Mouse (Mus musculus) frontal cortex, postnatal 36 days (tissue): Measurements from ENCODE around the gene Lrrn2.

Source experiments
- DNase-seq, 2 experiments: peaks; one replicate each; pipeline ENCODE4 v3.0.0; 2022; ENCODE audit warnings: low spot score in 2 of 2

Gene Lrrn2

DNA sequence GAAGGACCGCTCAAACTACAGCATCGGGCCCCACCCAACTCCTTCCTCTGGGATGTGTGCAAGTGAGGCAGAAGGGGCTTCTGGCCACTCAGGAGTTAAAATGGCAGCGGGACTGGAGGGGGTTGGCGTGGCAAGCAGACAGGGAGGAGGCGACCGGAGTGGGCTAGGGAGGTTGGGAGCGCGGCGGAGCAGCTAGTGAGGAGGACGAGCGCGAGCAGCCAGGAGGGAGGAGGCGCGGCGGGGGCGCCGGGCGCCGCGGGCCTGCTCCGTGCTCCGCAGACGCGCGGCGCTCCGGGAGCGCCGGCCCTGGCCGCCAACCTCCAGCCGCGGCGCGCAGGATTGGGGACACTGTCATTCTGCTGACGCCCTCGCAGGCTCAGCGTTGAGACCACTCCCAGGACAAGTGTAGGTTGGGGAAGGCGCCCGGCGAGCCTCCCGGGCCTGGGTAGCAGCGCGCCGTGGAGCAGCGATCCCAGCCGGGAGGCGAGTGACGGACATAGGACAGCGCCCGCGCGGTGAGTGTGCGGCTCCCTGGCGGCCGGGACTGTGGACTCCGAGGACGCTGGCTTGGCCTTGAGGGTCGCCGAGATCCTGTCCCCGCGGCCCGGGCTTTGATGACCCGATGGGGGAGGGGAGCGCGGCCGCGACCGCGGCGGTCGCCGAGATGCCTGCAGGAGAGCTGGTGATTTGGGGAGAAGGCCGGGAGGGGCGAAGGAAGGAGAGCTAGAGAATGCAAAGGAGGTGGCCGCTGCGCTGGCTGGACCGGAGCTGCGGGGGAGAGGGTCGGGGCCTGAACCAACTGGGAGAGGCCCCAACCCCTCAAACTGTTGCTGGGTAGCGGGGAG lies at the start of gene Lrrn2:
Gene Lrrn2 (plus strand): TSS at position 113 of the 845 bp plus-strand sequence.
- peak; percentile 76 to 78 for DNase-seq

DNA sequence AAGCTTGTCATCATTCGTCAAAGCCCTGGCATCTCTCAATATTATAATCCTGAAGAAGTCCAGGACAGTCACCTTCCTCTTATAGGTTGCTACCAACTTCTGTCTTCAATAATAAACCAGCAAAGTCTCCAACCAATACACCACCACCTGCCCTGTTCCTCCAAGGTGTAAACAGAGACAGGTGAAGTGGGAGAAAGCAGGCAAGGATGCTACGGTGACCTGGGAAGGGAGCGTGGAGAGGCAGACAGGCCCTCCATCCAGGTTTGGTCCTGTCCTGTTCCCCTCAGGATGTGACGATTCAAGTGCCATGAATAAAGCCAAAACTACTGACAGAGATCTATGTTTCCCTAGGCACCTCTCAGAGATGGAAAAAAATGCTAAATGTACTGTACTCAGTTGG lies 48.1 kb upstream of the Lrrn2 start:
- DNase-seq, result no peak

DNA sequence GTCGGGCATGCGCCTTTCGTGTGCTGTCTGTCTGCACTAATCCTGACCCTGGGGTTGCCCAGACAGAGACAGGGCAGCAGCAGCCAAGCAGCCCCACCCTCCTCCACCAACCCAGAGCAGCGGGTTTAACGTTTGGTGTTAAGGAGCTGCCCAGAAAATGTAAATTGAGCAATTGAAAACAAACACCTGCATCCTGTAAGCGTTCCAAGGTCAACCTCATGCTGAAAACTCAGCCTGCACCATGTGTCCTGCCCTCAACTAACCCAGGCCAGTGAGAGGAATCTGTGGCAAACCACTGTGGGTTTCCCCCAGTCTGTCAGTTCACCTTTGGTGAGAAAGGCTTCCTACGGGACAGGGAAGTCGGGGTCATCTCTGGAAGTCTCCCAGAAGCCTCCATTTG lies 46.0 kb upstream of the Lrrn2 start:
- no peak for DNase-seq

DNA sequence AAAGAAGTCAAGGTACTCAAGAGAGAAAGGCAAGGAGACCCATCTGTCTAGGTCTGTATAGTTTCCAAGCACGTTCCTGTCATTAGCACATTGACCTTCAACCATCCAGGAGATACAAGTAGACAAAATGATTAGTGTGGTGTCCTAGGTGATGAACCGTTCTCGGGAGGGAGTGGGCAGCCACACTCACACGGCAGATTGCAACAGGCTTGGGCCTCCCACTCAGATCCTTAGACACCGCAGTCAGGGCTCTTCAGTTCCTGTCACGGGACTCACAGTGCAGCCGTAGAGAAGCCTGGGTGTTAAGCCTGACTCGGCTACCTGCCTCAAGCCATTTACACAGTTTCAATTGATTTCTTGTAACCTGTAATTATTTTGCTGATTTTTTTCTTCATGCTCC lies 43.2 kb upstream of the Lrrn2 start:
- DNase-seq, result no peak

DNA sequence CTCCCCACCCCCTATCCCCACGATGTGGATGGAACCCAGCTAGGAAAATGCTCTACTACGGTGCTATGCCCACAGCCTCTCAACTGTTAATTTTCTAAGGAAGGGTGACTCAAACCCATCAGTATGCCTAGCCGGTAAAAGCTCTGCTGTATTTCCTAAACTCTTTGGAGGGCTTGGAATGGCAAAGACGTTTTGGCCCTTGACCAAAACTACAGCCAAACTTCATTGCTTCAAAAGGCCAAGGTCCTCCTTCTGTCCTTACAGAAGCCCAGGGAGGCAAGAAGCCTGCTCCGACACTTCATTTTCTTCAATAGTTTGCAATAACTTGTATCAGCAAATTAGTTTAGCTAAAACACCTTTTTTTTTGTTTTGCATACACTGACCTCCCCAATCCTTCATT lies 42.4 kb upstream of the Lrrn2 start:
- no peak for DNase-seq

DNA sequence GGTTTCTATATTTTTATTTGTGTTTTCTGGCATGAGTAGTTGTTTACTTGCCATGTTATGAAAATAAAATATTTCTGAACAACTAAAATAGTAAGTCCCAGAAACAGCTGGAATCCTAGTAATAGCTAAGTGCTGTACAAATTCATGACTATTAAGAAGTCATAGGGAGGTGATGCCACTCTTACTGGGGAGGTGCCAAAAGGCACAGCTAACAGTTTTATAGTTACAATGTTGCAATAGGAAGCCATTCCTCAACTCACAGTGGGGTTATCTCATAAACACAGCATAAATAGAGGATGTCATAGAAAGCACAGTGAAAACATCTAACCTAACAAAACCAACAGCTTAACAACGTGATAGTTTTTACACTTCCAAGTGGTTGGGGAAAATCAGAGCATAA lies 41.7 kb upstream of the Lrrn2 start:
- DNase-seq, result no peak

DNA sequence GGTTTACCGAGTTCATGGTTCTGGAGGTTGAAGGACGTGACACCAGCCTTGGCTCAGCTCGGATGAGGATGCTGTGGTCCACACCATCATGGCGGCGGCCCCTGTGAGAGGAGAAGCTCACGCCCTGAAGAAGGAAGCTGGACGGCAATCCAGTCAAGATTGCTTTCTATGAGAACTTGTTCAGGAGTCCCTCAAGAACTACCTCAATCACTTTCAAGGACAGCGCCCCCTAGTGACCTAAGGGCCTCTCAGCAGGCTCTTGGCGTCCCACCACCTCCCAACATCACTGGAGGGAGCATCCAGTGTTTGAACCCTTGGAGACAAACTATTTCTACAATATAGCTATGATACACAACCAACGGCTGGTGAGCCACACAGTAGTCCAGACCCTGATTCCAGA lies 36.5 kb upstream of the Lrrn2 start:
- DNase-seq, result no peak

DNA sequence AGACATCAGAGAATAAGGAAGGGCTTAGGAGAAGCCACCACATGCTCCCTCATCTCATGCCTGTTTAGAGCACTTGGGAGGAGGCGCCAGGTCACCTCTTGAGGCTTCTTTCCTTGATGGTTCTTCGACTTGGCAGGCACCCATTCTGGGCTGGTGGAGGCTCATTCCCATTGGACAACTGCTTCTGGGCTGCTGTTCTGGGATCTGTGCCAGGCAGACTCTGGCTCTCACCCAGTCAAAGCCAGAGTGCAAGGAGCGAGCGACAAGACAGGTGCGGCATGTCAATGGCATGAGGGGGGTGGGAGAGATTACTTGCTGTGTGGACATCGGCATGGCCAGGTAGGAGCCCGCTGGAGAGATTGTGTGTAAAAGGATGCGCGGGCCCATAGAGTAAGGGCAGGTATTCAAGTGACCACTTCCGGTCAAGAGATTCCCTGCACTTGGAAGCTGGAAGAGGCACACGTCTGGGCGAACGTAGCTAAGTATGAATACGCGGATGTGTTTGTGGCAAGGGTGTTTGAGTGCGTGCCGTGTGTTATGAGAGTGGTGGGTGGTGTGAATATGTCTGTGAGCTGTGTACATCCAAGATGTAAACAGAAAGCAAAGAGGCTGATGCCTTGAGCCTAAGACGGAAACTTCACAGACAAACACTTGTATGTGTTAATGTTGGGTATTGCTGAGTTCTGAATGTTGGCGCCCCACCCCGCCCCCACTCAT lies 35.8 kb upstream of the Lrrn2 start:
- peak in 1 of 2 experiments; percentile 54 for DNase-seq

DNA sequence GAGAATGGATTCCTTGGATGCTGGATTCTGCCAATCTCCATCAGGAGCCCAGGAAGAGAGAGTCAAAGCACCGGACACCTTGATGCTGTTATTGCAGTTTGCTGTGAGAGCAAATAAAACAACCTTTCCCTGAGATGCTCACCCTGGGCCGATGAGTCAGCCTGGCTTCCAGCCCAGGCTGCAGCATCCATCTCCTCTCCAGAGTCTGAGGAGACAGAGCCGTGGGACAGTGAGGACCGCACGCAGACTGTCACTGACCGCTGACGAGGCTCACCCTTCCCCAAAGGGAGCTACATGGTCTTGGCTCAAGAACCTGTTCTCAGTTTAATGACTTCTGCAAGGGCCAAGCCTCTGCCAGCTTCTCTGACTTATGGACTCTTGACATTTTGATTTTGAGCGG lies 34.3 kb upstream of the Lrrn2 start:
- DNase-seq, result peak in 1 of 2 experiments; percentile 38

DNA sequence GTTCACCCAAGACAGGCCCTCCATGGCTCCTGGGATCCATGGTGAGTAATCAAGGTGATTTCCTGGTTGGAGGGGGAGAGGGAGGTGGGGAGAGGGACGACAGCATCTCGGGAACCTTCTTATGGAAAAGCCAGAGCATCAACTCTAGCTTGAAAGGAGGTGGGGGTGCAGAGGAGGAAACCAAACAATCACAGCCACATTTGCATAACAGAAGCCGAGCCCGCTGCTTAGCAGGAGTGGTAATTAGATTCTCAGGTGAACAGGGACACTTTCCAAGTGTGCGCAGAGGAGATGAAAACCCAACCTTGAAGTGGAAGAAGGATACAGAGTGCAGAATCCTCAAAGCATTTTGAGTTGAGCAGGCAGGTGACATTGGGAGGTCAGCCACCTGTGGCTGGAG lies 29.3 kb upstream of the Lrrn2 start:
- no peak for DNase-seq

DNA sequence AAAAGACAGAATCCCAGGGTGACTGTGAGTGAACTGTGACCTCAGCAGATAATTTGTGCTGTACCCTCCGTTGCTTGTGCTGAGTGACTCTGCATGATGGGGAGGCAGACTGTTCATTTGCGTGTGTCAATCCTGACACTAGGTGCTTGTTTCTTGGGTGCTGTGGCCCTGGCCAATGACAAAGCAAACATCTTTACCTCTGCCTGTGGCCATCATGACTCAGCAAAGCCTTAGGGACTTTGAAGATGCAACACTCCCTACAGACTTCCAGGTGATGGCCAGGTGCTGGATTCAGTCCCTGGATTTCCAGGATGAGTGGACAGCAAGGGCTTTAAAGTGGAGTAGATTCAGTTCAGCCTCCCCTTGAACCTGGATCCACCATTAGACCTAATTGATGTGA lies 28.8 kb upstream of the Lrrn2 start:
- DNase-seq, result no peak

DNA sequence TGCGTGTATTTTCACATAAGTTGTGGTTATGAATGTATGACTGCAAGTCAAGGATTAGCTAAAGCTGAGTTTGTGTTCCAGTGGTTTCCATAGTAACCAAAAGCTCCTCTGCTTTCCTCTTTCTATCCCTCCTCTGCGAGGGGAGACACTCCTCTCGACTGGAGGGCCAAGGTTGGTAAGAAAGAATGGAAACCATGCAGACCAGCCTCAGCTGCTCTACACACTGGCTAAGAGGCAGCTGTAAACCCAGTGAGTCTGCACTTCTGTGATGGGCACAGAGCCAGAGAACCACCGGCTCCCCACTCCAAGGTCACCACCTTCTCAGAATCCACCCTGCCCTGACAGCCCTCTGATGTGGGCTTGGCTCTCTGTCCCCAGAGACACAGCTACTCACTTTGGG lies 28.3 kb upstream of the Lrrn2 start:
- no peak for DNase-seq

DNA sequence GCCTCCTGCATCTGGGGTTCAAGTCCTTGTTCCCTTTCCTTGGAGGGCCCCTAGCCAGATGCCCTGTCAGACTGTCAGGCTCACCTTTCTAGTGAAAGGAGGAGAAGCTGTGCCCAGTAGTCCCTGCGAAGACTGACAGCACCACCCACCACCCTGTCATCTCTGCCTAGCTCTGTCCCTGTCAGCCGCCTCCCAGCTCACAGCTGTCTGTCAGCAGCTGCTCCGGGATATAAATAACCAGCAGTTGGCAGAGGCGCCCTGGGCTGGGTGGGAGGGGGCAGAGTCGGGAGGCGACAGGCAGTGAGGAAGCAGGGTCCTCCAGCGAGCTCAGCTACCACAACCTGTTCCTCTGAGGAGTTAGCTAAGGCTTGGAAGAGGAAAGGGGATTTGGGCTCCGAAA lies 26.8 kb upstream of the Lrrn2 start:
- peak; percentile 43 to 56 for DNase-seq

DNA sequence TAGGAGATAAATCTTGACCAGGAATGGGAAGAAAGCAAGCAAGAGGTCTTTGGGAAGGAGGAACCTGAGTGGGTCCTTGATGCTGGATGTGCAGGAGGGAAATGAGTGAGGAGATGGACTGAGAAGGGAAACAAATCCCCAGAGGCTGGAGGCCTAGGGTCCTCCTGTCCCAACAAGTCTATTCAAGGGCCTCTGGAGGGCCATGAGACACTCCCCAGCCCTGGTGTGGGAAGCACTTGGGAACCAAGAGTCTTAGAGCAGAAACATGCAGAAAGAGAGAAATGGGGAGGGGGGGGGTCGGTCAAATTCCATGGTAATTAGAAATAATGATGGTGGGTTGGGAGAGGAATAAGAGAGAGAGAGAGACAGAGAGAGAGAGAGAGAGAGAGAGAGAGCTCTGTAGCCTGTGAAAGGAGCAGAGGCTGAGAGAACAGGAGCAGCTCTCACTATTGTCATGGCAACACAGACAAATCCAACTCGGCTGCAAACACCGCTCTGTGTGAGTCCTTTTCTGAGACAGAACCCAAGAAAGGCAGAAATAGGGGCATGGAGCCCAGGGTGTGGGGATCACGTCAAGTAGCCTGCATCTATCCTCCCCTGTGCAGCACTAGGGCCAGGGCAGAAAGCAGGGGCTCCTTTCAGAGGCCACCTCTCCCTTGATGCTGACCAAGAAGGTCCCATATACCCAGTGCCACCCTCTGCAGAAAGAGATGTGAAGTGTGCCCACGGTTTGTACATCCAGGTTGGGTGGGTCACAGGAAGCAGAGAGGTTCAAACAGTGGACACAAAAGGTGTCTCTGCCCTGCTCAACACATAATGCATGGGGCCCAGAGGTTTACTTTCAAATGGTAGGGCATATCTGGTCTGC lies 21.3 kb upstream of the Lrrn2 start:
- DNase-seq, result peak; percentile 36 to 65

DNA sequence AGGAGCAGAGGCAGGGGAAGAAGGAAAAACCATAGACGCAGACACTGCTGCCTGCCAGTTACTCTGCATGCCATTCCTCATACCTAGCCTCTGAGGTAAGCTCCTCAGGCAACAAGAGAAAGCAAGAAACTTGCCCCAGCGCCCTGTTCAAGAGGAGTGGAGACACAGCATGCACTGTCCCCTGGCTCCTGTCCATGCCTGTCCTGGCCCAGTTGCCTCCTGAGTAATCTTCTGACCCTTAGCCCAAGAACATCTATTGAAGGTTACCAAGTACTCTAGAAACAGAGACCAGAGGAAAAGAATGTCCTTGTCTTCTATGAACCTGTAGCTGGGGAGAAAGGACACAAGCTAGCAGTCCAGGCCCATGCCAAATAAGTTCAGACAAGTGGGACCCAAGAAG lies 15.9 kb upstream of the Lrrn2 start:
- no peak for DNase-seq

DNA sequence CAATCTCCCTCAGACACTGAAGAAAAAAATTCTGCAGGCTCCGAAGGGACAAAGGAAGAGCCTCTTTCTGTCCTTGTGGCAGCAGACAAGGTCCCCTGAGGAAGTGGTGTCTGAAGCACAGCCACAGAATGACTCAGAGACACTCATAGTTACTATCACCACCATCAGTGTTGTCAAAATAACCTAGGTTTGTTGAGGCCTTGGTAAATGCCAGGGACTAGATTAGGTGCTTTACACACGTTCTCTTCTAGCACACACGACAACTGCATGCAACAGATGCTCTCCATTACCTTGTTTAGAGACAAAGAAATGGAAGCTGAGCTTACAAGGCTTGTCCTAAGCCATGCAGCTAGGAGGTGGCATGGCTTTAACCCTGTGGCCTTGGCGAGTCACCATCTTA lies 14.5 kb upstream of the Lrrn2 start:
- no peak for DNase-seq

DNA sequence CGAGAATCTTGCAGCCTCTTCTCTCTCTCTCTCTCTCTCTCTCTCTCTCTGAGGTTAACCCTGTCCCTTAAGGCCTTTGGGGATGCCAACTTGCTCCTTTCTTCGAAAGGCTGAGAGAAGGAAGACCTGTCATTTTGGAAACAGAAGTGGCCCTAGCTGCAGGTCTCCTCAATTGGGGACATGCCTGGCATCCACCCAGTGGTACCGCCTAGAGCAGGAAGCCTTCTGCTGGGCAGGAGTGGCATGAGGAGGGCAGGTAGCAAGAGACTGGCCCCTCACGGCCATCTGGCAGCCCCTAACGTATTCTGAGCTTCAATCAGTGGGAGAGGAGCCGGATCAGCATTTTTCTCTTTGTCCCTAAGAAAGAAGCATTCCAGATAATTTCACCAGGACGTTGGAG lies 9.7 kb upstream of the Lrrn2 start:
- no peak for DNase-seq

DNA sequence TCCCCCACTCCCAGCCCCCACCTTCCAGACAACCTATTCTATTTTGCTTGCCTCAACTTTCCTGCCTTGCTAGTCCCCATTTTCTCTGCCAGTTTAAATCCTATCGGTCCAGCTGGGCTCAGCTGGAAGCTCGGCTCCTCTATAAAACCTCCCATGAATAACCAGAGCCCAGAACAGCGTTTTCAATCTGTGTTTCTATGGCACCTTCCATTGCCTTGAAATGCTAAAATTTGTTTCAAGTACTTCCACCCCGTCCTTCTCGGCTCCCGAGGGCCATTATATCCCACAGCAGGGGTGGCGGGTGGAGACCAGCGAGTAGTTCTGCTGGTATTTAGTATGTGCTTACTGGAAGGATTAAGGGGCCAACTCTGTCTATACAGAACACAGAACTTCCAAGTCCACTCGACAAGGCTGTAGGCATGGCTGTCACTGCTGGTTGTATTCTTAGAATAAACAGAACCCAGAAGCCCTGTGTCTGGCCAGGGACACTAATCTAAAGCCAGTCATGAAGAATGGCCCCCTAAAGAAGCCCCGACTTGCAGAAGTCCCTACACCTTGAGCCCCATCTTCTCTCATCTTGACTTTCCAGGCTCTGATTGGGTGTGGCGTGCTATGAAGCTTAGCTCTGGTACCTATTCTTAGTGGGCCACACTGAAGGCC lies 992 bp upstream of the Lrrn2 start:
- no peak for DNase-seq

DNA sequence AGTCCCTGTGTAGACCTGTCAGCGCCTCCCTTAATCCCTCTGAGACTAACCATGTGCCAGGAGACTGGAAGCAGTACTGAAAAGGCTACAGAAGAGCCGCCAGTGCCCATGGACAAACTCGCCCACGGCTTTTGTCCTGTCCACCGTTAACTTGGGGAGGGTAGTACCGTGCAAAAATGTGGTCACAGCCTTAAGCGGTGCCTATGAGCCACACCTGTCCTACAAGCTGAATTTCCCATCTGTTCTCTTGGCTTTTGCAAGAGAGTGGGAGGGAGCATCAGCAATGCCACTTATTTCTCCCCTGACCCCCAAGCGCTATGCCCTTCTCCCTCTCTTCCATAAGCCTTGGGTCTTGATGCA lies 292 bp upstream of the Lrrn2 start:
- DNase-seq, result no peak

DNA sequence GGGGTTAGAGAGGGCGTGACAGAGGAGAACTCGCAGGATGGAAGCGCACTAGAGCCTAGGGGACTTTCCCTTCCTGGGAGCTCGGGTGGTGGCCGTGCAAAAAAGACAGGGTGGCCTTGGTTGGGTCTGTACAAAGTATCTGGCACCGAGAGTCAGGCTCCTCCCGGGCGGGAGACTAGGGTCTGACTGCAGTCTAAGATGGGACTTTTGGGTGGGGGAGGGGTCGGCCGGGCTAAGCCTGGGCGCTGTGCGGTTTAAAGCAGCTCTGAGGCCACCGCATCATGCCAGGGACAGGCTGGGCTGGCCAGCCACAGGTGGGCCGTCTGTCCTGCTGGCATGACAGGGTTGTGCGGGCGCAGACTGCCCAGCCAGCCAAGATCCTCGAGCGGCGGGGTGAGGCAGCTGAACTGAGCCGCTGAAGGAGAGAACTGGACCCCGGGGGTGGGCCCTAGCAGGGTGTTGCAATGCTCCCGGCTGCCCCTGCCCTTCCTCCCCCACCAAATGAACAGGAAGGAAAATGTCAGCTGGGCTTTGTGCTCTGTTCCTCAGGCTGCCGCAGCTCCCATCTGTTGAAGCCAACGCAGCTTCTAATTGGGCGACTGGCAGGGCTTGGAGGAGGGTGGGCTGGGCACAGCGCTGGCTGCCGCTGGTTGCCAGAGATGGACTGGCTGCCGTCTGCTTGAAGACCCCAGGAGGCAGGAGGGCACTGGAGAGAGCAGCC lies 1.1 kb downstream of the Lrrn2 start:
- DNase-seq, result peak; percentile 68 to 74

DNA sequence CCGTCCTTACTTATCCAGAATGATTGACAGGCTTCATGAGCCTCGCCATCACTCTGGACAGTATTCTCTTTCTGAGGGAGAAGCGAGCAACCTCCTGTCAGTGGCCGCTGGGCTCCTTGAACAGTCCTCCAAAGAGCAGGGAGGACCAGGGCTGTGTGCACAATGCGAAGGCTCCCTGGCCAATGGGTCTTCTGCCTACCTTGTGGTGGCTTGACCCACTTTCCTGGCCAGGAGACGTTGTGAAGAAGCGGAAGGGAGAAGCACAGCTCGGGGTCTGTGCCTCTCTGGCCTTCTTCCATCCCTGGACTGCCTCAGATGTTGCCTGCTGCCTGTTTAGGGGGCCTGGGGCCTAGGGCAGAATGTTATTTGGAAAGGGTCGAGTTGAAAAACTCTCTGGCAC lies 1.8 kb downstream of the Lrrn2 start:
- no peak for DNase-seq
